Mouse (Mus musculus) heart, embryonic 10.5 days (tissue): ENCODE results near the gene Cdc42bpb. TPM values are rescaled to one million over a fixed set of nuclear protein-coding genes. Genes with fewer than 3 reads are reported as not detected.

Experiments
- DNase-seq: peaks from one replicate; pipeline ENCODE4 v3.0.0-alpha.2; 2017; ENCODE audit warnings: low spot score
- H3K27ac ChIP-seq: fragments of 300-500 bp; sonication (generic); 2 replicates; pipeline ENCODE4 v1.5.1; 2016; ENCODE audit warnings: mild to moderate bottlenecking
- H3K27me3 ChIP-seq: fragments of 300-500 bp; sonication (generic); 2 replicates; pipeline ENCODE4 v1.6.1; 2016; ENCODE audit warnings: mild to moderate bottlenecking; ENCODE audit not compliant: poor library complexity, insufficient read depth, severe bottlenecking
- H3K36me3 ChIP-seq: fragments of 300-500 bp; sonication (generic); 2 replicates; pipeline ENCODE4 v1.6.1; 2016; ENCODE audit warnings: mild to moderate bottlenecking, moderate library complexity
- H3K4me1 ChIP-seq: fragments of 300-500 bp; sonication (generic); 2 replicates; pipeline ENCODE4 v1.6.1; 2016; ENCODE audit warnings: mild to moderate bottlenecking
- H3K4me3 ChIP-seq: fragments of 300-500 bp; sonication (generic); 2 replicates; pipeline ENCODE4 v1.5.1; 2016; ENCODE audit warnings: mild to moderate bottlenecking, moderate library complexity
- H3K9me3 ChIP-seq: fragments of 300-500 bp; sonication (generic); 2 replicates; pipeline ENCODE4 v1.6.1; 2016; ENCODE audit warnings: mild to moderate bottlenecking, moderate library complexity
- whole genome bisulfite sequencing: fragments of 180-500 bp; shearing (Covaris S2); methylation state at CpG from one replicate; pipeline ENCODE4 v1.1.7; 2016; 5-methylcytosine and 5-hydroxymethylcytosine counted together
- polyA plus RNA-seq: library from polyadenylated mRNA; unstranded; fragments of >200 nt; fragmentation: Nextera tagmentation; extraction: Ambion mirVana; gene quantifications from 2 replicates; pipeline ENCODE4 v1.2.1, GENCODE M21; 2016

The Cdc42bpb gene
- 27.8 and 33.1 TPM in 2 replicates for polyA plus RNA-seq

GRCm38 (mm10) chr12:111377376-111377973, at the start of gene Cdc42bpb:
TSS of gene Cdc42bpb (minus strand) at chr12:111377718.
- Histone ChIP-seq H3K4me1 (peaks cover 48% of the 10 kb centered on the region), H3K9me3 (no peaks in the 10 kb centered on the region), H3K36me3 (no peaks in the 10 kb centered on the region), H3K27me3 (no peaks in the 10 kb centered on the region), H3K27ac (peak within 1 kb of the TSS; percentile 94), H3K4me3 (peak within 1 kb of the TSS; percentile 94)
- DNase-seq, result peak; percentile 92
- 1% methylated on average over 90 of the region's 94 CpGs for WGBS

DNA sequence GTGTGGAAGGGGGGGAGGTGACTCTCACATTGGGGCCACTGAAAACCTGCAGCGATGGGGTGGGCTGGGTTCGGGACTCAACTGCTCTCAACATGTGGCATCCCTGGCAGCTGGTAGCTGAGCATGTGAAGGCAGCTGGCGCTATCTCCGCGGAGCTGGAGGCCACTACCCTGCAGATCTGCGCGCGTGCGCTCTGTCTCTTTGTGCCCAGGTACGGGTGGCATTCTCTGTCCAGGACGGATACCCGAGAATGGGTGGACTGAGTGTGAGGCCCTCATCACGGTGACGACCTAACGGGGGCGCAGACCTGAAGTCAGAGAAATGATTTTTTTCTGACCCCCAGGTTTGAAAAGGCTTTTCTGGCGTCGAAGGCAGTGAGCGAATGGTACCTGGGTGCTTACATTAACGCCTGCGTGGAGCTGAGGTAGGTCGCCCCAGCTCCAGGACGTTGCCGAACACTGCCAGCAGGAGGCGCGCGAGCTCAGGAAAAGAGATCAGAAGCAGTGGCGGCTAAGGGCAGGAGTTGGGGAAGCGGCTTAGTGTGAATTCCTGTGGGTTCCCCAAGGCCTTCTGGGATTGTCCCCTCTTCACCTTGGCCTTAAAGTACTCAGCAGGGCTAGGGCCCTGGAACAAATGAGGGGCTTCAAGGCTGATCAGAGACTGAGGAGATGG, 48.4 kb upstream of the Cdc42bpb start:
- Histone ChIP-seq H3K4me3 (peak overlapping the region; percentile 24; the same call in 1 of the 2 replicates), H3K4me1 (peaks cover 71% of the 10 kb centered on the region), H3K27me3 (peaks cover 97% of the 10 kb centered on the region), H3K9me3 (no peaks in the 10 kb centered on the region), H3K36me3 (no peaks in the 10 kb centered on the region), H3K27ac (no peak overlapping the region)
- WGBS, result 18% methylated on average over 29 of the region's 29 CpGs
- DNase-seq, result peak; percentile 93

DNA sequence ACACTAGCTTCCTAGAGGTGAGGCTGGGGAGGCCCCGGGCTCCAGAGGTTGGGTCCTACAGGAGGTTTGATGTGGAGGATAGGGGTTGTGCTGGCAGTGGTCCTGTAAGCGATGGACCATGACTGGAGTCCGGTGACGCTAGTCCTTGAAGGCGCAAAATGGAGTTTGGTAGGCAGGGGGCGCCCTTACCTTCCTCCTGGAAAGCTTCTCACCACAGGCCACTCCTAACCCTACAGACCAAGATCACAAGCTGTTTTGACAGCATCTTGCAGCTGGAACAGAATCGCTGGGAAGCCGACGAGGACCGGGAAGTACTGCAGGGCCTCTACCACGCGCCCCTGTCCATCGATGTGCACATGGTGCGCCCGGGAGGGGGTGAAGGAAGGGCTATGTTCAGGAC, 47.7 kb upstream of the Cdc42bpb start:
- 8% methylated on average over 15 of the region's 15 CpGs for WGBS
- Histone ChIP-seq H3K4me1 (peaks cover 71% of the 10 kb centered on the region), H3K27me3 (peaks cover 95% of the 10 kb centered on the region), H3K27ac (0 out of 2 replicates have a peak overlapping the region, but pooled peaks have one; percentile 30), H3K36me3 (no peaks in the 10 kb centered on the region), H3K9me3 (no peaks in the 10 kb centered on the region), H3K4me3 (peak overlapping the region; percentile 24; the same call in 1 of the 2 replicates)
- no peak for DNase-seq

- no peak overlapping the region for H3K4me3 ChIP-seq
- no peaks in the 10 kb centered on the region for H3K36me3 ChIP-seq
- WGBS, result 35% methylated on average over 9 of the region's 9 CpGs
- no peak for DNase-seq
- no peak overlapping the region for H3K27ac ChIP-seq
- peaks cover 95% of the 10 kb centered on the region for H3K27me3 ChIP-seq
- peaks cover 68% of the 10 kb centered on the region for H3K4me1 ChIP-seq
- no peaks in the 10 kb centered on the region for H3K9me3 ChIP-seq
Measured at GRCm38 (mm10) chr12:111424547-111424946, 47.0 kb upstream of the Cdc42bpb start.

GRCm38 (mm10) chr12:111423570-111424129, 46.1 kb upstream of the Cdc42bpb start:
- H3K4me1 ChIP-seq, result peaks cover 60% of the 10 kb centered on the region

GRCm38 (mm10) chr12:111422852-111423251, 45.3 kb upstream of the Cdc42bpb start:
- H3K36me3 ChIP-seq, result no peaks in the 10 kb centered on the region

More at GRCm38 (mm10) chr12:111423570-111424129, 46.1 kb upstream of the Cdc42bpb start:
- H3K36me3 ChIP-seq, result no peaks in the 10 kb centered on the region
- H3K27ac ChIP-seq, result no peak overlapping the region
- peaks cover 95% of the 10 kb centered on the region for H3K27me3 ChIP-seq
- 8% methylated on average over 43 of the region's 43 CpGs for WGBS
- no peak for DNase-seq
- H3K4me3 ChIP-seq, result peak overlapping the region; percentile 49
- H3K9me3 ChIP-seq, result no peaks in the 10 kb centered on the region

GRCm38 (mm10) chr12:111420946-111421709, 43.6 kb upstream of the Cdc42bpb start:
- Histone ChIP-seq H3K9me3 (no peaks in the 10 kb centered on the region), H3K36me3 (no peaks in the 10 kb centered on the region), H3K4me1 (peaks cover 63% of the 10 kb centered on the region), H3K27me3 (peaks cover 84% of the 10 kb centered on the region), H3K27ac (peak overlapping the region; percentile 59), H3K4me3 (peak overlapping the region; percentile 23; the same call in 1 of the 2 replicates)
- no peak for DNase-seq
- 26% methylated on average over 7 of the region's 7 CpGs for WGBS

More at GRCm38 (mm10) chr12:111422852-111423251, 45.3 kb upstream of the Cdc42bpb start:
- Histone ChIP-seq H3K27ac (no peak overlapping the region), H3K4me3 (no peak overlapping the region), H3K9me3 (no peaks in the 10 kb centered on the region), H3K4me1 (peaks cover 53% of the 10 kb centered on the region), H3K27me3 (peaks cover 95% of the 10 kb centered on the region)
- DNase-seq, result no peak
- 61% methylated on average over 5 of the region's 5 CpGs for WGBS

DNA sequence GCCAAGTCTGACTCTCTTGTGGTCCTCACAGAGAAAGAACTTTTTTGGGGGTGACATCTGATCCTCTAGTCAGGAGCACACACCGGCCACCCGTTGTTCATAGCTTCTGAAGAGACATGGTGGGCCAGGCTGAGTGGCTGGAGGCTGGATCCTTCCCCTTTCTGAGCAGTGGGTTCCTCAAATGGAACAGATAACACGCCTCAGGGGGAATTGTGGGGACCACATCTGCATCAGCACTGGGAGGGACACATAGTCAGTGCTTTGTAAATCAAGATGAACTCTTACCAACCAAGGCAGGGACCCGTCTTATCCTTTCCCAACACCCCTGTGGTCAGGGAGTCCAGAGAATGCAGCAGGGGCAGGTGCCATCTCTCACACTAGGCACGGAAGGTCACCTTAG, 42.4 kb upstream of the Cdc42bpb start:
- peaks cover 51% of the 10 kb centered on the region for H3K4me1 ChIP-seq
- WGBS, result 75% methylated on average over 5 of the region's 5 CpGs
- H3K27me3 ChIP-seq, result peaks cover 78% of the 10 kb centered on the region

GRCm38 (mm10) chr12:111416921-111417779, 39.6 kb upstream of the Cdc42bpb start, which contains the start of gene Exoc3l4:
TSS of gene Exoc3l4 (plus strand) at chr12:111417017.
- H3K27me3 ChIP-seq, result peaks cover 56% of the 10 kb centered on the region
- DNase-seq, result no peak
- H3K36me3 ChIP-seq, result no peaks in the 10 kb centered on the region
- H3K27ac ChIP-seq, result peak within 1 kb of the TSS; percentile 69
- no peaks in the 10 kb centered on the region for H3K9me3 ChIP-seq
- WGBS, result 2% methylated on average over 17 of the region's 17 CpGs
- peak within 1 kb of the TSS; percentile 55 for H3K4me3 ChIP-seq
- peaks cover 59% of the 10 kb centered on the region for H3K4me1 ChIP-seq

More for the DNA sequence above, 42.4 kb upstream of the Cdc42bpb start:
- no peak overlapping the region for H3K4me3 ChIP-seq
- no peak for DNase-seq
- no peaks in the 10 kb centered on the region for H3K36me3 ChIP-seq
- no peaks in the 10 kb centered on the region for H3K9me3 ChIP-seq
- H3K27ac ChIP-seq, result no peak overlapping the region

- Histone ChIP-seq H3K27me3 (peaks cover 58% of the 10 kb centered on the region), H3K4me1 (peaks cover 41% of the 10 kb centered on the region)
Measured at GRCm38 (mm10) chr12:111413300-111413699, 35.8 kb upstream of the Cdc42bpb start.

GRCm38 (mm10) chr12:111412581-111413284, 35.2 kb upstream of the Cdc42bpb start:
- DNase-seq, result no peak
- H3K27me3 ChIP-seq, result peaks cover 58% of the 10 kb centered on the region
- H3K36me3 ChIP-seq, result no peaks in the 10 kb centered on the region
- no peaks in the 10 kb centered on the region for H3K9me3 ChIP-seq
- peaks cover 38% of the 10 kb centered on the region for H3K4me1 ChIP-seq
- H3K27ac ChIP-seq, result peak overlapping the region; percentile 85
- peak overlapping the region; percentile 55 for H3K4me3 ChIP-seq
- WGBS, result 12% methylated on average over 12 of the region's 12 CpGs

More at GRCm38 (mm10) chr12:111413300-111413699, 35.8 kb upstream of the Cdc42bpb start:
- under 1% methylated on average over 21 of the region's 21 CpGs for WGBS
- H3K4me3 ChIP-seq, result peak overlapping the region; percentile 55
- H3K9me3 ChIP-seq, result no peaks in the 10 kb centered on the region
- peak; percentile 96 for DNase-seq
- H3K27ac ChIP-seq, result peak overlapping the region; percentile 85
- no peaks in the 10 kb centered on the region for H3K36me3 ChIP-seq
